Mouse (Mus musculus) cerebellum, adult 11-12 months (tissue): ENCODE results near the gene Atg5.
"Not testable (repeated sequence)": the region's sequence is repeated elsewhere in the genome, so short reads cannot be mapped to it uniquely, and the experiment has no call there.

Experiments
- DNase-seq: peaks from one replicate; pipeline ENCODE4 v3.0.0; 2022

Atg5 gene

DNA sequence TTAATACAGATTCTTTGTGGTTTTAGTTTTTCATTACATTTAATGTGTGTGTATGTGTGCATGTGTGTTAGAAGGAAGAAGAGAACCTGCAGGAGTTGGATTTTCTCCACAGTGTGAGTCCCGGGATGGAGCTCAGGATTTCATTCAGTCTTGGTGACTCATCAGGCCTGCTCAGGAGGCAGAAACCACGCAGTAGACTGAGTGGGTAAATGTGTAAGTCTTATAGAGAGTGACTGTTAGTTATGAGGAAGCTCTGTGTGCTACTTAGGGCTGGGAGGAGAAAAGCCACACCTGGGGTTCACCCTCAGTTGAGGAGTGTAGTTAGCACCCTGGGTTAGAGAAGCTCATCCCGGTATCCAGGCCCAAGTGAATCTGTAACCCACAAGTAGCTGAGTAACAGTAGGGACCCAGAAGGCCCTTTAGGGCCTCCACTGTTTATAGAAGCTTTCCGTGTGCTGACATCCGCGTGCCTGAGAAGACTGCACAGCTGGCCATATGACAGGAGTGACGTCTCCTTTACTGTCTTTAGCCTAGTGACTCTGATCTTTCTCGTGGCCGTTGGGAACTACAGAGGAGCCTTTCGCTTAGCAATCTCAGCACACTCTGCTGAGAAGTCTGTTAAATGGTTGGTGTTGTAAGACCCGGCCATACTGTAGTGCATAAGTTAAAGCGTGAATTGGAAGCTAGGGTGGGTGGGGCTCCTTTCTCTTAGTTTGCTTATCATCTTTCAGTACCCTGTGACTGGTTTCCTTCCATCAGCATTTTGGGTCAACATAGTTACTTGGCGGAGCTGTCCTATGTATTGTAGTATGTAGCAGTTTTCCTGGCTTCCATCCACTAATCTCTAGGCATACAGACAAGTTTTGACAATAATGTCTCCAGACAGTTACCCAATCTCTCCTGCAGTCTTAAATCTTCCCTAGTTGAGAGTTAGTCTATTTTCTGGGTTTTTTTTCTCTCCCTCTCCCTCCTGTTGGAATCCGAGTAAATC lies 48.4 kb downstream of the Atg5 start:
- no peak for DNase-seq

DNA sequence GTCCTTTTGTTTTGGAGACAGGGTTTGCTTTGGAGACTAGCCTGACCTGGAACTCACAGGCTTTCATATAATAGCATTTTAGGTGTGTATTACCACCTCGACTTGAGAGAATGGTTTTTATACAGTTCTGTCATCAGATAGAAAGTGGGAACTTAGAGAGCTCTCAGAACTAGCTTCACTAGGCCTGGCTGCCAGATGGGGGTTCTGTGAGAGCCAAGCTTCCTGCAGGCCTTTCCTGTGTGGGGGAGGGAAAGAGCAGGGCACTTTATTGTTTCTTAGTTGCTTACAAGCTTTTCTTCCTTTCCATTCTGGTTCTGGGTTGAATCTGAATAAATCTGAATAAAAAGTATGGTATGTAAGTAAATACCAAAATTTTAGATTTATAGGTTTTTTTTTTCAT lies 54.0 kb downstream of the Atg5 start:
- DNase-seq, result no peak

DNA sequence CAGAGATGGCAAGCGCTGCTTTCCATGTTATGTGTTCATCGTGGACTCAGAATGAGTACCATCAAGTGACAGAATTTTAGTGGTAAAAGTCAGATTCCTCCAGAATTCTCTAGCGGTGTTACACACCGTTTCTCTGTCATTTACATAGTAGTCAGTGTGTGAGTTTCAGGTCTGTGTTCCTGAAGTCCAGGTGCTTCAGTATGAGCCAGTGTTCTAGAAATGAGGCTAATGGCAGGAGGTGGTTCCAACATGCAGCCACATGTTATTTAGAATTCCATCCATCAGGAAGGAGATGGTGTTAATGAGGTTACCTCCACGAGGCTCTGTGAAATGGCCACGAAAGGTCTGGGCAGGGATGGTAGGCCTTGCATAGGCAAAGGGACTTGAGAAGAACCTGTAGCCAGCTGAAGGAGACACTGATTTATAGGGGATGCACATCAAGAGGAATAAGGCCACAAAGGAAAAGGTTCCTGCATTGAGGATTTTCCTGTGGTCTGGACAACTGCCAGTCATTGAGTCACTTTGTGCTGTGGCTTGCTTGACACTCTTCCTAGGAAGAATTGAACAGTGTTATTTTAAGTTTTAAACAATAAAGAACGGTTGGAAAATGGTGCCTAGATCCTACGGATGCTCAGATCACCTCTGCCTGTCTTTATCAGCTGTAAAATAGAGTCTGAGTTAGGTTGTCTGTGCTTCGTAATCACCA lies 55.1 kb downstream of the Atg5 start:
- no peak for DNase-seq

DNA sequence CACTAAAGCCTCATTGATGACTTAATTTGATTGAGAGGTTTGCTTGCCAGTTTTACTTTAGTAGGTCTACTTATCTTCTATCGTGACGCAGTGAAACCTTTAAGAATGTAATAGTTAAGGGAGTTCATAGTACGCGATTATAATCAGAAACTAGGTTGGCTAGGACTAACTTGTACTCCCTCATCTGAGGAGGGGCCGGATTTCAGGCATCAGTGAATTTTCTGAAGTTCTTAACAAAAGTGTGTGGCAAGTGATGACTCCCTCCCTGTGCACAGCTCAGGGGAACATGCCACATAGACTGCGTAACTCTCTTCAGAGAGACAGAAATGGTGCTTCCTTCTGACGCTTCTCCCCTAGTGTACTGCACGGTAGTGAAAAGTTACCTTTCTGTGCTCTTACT lies 55.7 kb downstream of the Atg5 start:
- DNase-seq, result no peak

DNA sequence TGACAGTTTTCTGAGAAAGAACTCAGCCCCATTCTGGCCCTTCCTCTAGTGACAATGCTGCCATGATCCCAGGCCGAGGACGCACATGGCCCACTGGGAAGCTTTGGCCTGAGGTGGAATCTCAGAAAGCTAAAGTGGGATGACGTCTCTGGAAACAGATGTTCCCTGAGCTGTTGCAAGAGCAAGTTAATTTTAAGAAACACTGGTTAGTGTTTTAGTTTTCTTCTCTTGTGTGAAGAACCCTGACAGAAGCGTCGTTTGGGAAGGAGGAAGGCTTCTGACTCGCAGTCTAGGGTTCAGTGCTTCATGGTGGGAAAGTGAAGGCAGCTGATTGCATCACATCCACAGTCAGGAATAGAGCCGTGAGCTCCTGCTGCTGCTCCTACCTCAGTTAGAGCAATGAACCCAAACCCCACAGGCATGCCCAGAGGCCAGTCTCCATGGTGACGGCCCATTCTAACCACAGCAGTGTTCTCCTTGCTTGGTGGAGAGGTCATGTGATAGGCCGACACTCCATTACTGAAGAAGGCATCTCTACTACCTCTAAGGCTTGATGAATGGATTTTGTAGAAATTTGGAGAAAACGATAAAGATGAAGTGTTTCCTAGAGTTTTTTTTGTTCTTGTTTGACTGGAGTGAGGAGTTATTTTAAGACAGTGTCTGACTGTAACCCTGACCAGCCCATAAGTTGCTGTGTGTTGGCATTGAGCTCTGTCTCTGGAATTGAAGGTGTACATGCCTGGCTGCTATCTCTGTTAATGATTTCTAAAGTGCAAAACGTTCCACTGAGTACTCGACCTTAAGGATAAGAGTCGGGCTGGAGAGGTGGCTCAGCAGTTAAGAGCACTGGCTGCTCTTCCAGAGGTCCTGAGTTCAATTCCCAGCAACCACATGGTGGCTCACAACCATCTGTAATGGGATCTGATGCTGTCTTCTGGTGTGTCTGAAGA lies 57.7 kb downstream of the Atg5 start:
- DNase-seq, result no peak

DNA sequence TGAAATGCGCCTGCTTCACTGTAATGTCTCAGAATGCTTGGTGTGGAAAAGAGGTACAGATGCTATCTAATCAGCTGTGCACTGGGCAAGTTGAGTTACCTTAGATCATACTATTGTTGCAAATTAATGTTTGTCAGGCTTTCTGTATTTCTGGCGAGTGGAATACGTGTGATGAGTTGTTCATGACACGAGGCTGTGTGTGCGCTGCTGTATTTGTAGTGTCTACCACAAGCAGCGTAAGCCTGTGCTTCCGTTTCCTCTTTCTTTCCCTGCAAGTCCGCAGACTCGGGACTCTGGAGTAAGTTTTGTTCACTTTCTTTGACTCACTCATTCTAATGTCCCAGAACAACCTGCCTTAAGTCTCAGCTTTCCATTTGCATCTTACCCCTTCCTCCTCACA lies 58.9 kb downstream of the Atg5 start:
- no peak for DNase-seq

DNA sequence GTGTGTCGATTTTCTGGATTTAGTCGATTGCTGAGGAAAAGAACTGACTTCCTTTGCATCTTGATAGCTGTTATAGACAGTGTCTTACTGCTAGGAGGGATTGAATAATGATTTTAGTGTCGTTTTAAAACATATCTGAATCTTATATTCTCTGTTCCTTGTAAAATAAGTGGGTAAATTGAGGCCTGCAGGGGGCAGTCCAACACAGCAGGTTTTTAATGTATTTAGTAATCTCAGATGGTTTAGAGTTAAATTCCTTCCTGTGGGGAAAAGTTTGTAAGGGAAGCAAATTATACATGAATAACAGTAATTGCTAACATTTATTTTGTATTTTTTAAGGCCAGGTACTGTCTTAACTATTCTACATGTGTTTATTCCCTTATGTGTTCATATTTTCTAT lies 60.2 kb downstream of the Atg5 start:
- no peak for DNase-seq

DNA sequence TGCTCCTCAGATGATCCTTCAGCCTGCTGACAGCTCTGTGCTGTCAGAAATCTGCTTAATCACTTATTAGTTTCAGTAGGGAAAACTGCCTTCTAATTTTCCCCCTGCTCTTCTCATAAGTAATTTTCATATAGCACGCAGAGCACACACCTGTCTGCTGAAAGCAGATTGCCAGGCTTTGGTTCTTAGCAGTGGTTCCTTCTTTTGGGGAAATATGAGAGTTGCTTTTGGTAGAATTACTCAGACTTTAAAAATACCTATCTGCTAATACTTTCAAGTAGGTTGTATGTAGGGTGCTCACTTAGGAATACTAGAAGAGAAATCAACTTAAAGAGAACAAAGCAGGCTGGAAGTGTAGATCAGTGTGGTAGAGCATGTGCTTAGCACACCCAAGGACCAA lies 62.6 kb downstream of the Atg5 start:
- DNase-seq, result no peak

DNA sequence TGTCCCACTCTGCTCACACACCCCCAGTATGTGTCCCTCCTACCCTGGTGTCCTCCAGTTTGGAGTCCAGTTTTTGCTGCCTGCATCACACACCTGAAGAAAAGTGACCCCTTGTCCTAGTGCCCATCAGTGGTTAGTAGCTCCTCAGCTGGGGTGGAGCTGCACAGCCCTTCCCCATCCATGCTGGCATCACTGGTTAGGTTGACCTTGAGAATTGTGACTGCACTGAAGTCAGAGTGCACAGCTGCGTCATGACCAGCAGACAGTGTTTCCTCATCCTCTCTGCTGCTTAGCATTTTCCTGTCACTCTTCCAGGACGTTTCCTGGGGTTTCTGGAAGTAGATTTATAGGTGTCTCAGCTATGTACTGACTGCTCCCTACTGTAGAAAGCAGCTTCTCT lies 63.3 kb downstream of the Atg5 start:
- DNase-seq, result no peak

DNA sequence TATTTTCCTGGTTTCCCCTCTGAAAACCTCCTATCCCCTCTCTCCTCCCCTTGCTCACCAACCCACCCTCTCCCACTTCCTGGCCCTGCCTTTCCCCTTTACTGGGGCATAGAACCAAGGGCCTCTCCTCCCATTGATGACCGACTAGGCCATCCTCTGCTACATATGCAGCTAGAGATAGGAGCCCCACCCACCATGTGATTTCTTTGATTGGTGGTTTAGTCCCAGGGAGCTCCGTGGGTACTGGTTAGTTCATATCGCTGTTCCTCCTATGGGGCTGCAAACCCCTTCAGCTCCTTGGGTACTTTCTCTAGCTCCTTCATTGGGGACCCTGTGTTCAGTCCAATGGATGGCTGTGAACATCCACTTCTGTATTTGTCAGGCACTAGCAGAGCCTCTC lies 64.5 kb downstream of the Atg5 start:
- not testable (repeated sequence) for DNase-seq

DNA sequence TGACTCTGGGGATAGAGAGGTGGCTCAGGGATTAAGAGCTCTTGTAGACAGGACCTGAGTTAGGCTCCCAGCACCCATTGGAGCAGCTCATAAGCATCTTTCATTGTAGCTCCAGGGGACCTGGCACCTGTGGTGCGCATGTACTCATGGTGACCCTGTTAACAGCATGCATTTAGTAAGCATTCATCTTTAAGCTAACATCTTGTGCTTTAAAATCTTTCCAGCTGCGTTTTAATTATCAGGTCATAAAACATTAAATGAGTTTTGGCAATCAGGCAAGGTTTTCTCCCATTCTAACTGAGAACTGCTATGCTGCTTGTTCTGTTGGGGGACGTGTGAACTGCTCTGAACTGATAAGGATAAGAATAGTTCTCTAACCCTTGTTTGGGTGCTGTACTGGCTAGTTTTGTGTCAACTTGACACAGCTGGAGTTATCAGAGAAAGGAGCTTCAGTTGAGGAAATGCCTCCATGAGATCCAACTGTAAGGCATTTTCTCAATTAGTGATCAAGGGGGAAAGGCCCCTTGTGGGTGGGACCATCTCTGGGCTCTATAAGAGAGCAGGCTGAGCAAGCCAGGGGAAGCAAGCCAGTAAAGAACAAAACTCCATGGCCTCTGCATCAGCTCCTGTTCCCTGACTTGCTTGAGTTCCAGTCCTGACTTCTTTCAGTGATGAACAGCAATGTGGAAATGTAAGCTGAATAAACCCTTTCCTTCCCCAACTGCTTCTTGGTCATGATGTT lies 68.7 kb downstream of the Atg5 start:
- not testable (repeated sequence) for DNase-seq

DNA sequence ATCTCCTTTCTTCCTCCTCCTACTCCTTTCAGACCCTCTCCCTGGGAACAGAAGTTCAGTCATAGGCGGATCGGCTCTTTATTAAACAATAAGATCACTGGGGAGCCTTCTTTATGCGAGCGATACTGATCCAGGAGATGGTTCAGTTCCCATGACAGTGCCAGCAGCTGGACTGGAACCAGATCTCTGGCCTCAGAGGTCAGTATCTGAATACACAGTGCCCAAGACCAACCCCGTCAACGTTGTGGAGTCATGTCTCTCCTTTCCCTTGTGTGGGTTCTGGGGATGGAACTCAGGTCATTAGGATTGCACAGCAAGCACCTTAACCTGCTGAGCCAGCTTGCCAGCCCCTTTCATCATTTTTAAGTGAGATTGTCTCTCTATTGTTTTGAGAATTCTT lies 70.4 kb downstream of the Atg5 start:
- no peak for DNase-seq

DNA sequence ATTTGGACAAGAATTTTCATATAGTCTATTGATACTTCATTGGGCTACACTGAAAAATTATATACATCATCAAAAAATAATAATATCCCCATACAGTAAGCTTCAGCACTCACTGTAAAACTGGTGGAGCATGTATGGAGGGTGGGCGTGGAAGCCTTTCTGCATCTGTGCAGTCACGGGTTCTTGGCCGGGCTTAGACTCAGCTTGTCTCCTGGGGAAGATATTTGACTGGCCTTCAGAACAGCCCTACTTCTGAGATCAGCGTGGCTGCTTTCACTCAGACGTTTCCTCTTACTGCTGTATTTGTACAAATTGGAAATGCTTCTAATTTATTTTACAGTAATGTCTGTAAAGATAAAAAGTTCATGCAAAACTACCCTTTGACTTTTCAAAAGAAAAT lies 71.2 kb downstream of the Atg5 start:
- no peak for DNase-seq

DNA sequence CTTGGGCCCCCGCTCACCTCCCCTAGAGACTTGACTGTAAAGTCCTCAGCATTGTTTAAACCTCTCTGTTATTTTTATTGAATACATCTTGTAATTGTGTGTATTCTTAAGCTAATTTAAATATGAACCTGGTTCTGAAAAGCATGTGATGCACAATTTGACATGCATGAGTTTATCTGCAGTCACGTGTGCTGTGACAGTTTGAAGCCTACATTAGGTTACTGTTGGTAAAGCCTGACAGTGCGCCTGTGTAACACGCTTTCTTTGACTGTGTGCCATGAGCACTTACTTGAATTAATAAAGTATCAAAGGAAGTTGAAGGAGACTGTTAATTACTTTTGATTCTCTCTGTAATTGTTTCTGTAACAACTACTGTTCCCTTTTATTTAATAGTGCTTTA lies 72.8 kb downstream of the Atg5 start:
- no peak for DNase-seq

DNA sequence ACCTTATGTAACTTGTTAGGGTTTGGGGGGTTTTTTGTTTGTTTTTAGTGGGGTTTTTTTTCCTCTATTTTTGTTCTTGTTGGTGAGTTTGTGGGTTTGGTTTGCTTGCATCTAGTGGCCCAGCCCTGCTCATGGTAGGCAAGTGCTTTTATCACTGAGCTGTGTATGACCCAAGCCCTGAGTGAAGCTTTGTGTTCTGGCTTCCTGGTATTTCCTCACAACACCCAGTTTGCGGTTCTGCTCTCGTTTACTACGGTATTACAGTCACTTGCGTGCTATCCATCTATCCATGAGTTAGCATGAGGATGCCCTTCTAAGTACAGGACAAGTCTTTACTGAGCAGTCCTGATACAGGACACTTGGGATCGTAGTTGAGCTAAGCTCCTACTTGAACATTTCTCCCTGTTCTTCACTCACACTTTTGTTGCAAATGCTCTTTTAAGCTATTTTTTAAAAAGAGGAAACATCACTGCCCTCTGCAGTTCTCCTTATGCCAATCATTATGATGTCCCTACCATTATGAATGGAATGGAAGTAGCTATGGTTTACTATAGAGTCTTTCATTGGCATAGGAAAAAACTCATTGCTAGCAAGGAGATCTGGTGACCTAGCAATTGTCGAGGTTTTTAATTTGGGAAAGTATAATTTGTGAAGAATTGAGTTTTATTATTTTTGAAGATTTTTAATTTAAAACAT lies 73.8 kb downstream of the Atg5 start:
- no peak for DNase-seq

DNA sequence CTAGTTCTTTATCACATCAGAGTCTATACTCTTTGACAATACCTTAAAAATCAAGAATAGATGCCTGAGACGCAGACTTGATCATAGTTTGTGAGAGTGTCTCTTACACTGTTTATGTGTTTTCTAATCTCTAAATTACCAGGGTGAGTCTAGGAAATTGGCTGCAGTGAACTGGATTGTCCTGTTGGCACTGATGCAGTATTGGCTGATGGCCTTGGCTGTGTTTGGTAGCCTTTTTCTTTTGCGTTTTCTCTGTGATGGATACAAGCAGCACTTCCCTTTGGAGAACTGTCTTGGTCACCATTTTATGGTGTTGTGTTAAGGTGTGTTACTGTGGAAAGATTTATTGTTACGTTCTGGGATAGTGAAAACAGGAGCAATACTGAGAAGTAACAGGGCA lies 75.2 kb downstream of the Atg5 start:
- no peak for DNase-seq

DNA sequence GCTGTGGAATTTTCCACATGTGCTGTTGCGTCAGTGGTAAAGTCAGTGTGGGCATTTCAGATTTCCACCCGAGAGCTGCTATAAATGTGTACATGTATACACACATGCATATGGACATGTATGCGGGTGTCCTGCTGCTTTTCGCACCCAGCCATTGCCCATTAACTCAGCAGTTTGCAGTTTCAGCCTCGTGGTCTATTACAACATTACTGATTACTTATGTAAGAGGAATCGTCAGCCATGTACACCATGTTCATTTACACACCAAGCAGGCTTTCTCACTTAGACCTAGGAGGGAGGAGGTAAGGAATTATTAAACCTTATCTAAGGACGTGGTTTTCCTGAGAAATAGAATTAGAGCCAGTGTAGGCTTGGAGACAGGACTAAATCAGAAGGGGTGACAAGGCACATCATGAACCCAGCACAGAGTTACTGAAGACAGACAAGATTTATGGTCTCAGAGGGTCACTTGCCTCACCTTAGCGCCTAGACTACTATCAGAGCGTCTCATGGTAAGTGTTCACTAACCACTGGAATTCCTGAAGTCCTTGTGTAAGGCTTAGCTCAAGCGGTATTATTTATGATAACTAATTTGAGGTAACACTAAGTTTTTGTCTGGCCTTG lies 79.5 kb downstream of the Atg5 start:
- DNase-seq, result no peak

DNA sequence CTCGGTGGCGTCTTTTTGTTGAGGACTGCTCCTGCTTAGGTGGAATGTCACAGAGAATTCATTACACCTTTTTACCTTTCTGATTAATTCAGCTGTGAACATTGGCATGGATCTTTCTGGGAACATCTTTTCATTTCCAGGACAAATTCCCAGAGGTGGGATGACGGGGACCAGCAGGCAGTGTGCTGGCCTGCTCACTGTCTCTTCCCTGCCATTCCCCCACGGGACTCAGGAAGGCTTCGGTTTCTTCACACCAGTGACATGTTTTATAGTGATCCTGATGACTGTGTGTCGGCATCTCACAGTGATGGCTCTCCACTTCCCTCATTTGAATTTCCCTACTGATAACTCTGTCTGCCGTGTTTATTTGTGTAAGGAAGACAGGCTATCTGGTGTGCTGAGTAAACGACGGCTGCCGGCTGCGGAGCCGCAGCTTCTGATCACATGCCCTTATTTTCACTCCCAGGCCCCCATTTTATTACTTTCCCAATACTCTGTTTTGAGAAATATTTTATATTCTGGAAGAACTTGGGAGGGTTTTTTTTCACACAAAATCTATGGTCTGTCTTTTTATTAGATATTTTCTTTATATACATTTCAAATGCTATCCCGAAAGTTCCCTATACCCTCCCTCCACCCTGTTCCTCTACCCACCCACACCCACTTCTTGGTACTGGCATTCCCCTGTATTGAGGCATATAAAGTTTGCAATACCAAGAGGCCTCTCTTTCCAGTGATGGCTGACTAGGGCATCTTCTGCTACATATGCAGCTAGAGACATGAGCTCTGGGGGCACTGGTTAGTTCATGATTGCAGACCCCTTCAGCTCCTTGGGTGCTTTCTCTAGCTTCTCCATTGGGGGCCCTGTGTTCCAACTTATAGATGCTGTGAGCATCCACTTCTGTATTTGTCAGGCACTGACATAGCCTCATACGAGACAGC lies 80.6 kb downstream of the Atg5 start:
- DNase-seq, result no peak

DNA sequence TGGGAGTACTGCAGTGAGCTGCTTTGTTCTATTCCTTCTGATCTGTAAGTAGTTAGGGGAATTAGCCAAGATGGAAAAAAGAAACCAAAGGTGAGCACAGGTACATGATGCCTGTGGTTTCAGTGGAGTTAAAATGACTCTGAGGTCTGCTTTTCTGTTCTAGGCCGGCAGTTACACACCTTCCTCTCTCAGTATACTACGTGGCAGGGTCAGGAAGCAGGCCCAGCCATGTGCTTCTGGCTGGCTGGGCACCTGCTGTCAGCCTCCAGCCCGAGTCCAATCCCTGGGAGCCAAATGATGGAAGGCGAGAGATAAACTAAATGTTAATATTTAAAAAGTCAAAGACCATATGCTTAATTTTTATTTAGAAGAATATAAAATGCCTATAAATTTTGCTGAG lies 85.3 kb downstream of the Atg5 start:
- no peak for DNase-seq

DNA sequence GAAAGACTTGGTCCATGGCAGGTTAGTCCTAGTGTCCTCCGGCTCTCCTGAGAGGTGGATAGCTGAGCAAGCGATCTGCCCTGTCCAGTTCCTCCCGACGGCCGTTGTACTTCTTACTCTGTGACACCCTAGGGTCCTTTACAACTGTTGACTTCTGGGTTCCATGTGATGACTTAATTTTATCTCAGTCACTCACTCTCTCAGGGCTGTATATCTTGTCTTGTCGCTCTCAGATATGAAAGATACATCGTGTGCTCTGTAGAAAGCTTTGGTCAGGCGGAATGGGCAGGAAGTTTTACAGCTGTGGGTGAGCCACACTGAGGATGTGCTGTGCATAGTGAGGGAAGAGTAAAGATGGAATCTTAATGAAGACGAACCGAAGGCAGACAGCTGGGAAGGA lies 86.2 kb downstream of the Atg5 start:
- no peak for DNase-seq
